Mouse (Mus musculus): ENCODE measurements around the gene Kif5a.

GRCm38 (mm10) chr10:127205373-127205772 lies 57.8 kb downstream of the Kif5a start:
- TF ChIP-seq CTCF (conservative IDR thresholded peaks at IDR 0.05; ENCODE audit: insufficient read depth, insufficient read length, low read depth, low read length) (no peak), POLR2A (IDR thresholded peaks at IDR 0.05; ENCODE audit: low read depth, low read length) (no peak)
